Mouse (Mus musculus): ENCODE data around the gene Defb22.

GRCm38 (mm10) chr2:152511592-152511991 lies 21.7 kb upstream of the Defb22 start, which contains the start of gene Defb26:
- TF ChIP-seq CTCF (IDR thresholded peaks at IDR 0.05; ENCODE audit: low read depth) (no peak), EP300 (IDR thresholded peaks at IDR 0.05; ENCODE audit: low read depth) (no peak)
